Mouse (Mus musculus): ENCODE measurements around the gene A030005K14Rik.
A peak's percentile ranks its signal among the peaks of the same experiment; 100 is the strongest.

- TF ChIP-seq CTCF (IDR thresholded peaks at IDR 0.05; ENCODE audit: low read depth) (peak; percentile 94), EP300 (optimal IDR thresholded peaks at IDR 0.05) (no peak)
These were observed 17.2 kb upstream of the A030005K14Rik start for GRCm38 (mm10) chr1:83076190-83076917.

All from stomach, postnatal 0 days (tissue).